Mouse (Mus musculus) erythroblast, embryonic 14.5 days (primary cell): ENCODE measurements around the gene Gm28038.

Experiments used
- GATA1 ChIP-seq: IDR thresholded peaks from 2 replicates; pipeline ENCODE4 v1.6.1; 2012; ENCODE audit warnings: low read length, inconsistent platforms, mixed read lengths
- TAL1 ChIP-seq: IDR thresholded peaks from 3 replicates; pipeline ENCODE4 v1.6.1; 2012; ENCODE audit warnings: low read length, inconsistent platforms, mixed read lengths

DNA sequence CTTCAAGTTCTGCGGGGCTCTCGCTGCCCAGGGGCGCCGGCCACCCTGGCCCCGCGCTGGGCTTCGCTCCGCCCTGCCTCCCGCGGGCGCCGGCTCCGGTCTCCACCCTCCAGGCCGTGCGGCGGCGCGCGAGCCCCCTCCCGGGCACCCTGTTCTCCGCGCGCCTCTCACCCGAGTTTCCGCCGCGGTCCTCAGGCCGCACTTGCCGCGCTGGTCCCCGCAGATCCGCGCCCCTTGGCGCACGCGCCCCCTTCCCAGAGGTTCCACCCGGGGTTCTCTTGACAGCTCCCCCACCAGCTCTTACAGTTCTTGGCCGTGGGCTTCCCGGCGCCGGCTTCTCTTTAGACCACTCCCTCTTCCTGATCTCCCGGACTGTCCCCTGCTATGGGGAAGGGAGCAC is 43.0 kb upstream of the Gm28038 start:
- TF ChIP-seq GATA1 (no peak), TAL1 (no peak)
